Comparison of ENCODE assay signal across 8 mouse cellular contexts in the genomic region with DNA sequence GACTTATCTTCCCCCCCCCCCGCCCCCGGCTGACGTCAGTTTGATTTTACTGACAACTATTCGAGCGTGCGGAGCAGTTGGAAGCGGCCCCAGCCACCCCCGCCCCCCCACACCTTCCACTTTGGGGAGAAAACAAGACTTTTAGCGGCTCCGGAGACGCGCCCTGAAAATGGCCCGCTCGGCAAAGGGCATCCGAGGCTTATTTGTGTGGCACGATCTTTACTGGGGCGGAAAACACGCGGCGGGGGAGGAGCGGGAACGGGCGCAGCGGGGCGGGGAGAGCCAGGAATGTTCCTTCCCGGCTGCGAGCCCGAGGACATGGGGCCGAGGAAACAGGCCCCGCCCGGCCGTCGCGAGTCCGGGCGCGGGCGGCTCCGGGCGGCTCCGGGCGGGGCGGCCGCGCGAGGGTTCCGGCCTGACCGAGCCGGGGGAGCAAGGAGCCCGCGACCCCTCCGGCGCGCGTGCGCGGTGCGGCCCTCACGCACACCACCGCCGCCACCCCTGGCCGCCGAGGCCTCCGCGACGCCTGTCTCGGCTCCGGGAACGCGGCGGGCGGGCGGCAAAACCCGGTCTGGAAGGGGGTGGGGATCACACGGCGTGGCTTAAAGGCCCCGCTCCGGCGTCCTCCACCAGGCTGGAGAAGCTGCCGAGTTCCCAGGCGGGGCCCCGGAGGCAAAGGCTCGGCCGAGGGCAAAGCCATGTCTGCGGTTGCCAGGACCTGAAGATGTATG.
DNase-seq lines count a peak whose midpoint lies in the region; ATAC-seq and TF ChIP-seq lines count a peak whose summit lies in the region.

No protein-coding gene starts in this region.

- no peaks in the 10 kb centered on the region for H3K9me3 ChIP-seq in ES-Bruce4 (replicated peaks; ENCODE audit: control insufficient read depth, insufficient read depth, low read length, poor library complexity, severe bottlenecking)
- no peaks in the 10 kb centered on the region for H3K9me3 ChIP-seq in forebrain, embryonic 14.5 days (replicated peaks; ENCODE audit: control insufficient read depth, low read length)

- H3K27ac ChIP-seq in ES-Bruce4 (ENCODE audit: insufficient read depth, low read length), result peak overlapping the region; percentile 77; the same call in 1 of the 2 replicates
- H3K27ac ChIP-seq in forebrain, embryonic 14.5 days (ENCODE audit: low read depth, low read length), result peak overlapping the region; percentile 99

- H3K4me1 ChIP-seq in ES-Bruce4 (ENCODE audit: control insufficient read depth, insufficient read depth, low read length), result no peaks in the 10 kb centered on the region
- peaks cover 9% of the 10 kb centered on the region; the same call in 1 of the 2 replicates for H3K4me1 ChIP-seq in forebrain, embryonic 14.5 days (ENCODE audit: control insufficient read depth, insufficient read depth, low read length)
- peaks cover 4% of the 10 kb centered on the region; the same call in 1 of the 2 replicates for H3K4me1 ChIP-seq in lung, adult 2 months (ENCODE audit: control insufficient read depth, insufficient read depth, low read length)

- peak overlapping the region; percentile 72 for H3K4me2 ChIP-seq in forebrain, embryonic 14.5 days (ENCODE audit: low read length)

- DNase-seq in forebrain, embryonic 14.5 days (ENCODE audit: low spot score), result peak; percentile 94
- DNase-seq in heart, postnatal 25 days (ENCODE audit: low spot score), result peak; percentile 92
- DNase-seq in layer of hippocampus, adult 18-20 months (ENCODE audit: low spot score in 2 of 2), result peak; percentile 86 to 92
- DNase-seq in lung, adult 2 months, result peak; percentile 90
- DNase-seq in thymus, adult 18-20 months, result peak; percentile 78 to 82

- H3K36me3 ChIP-seq in ES-Bruce4 (ENCODE audit: control insufficient read depth, insufficient read depth, low read length, poor library complexity, severe bottlenecking), result no peaks in the 10 kb centered on the region
- no peaks in the 10 kb centered on the region for H3K36me3 ChIP-seq in forebrain, embryonic 14.5 days (ENCODE audit: control insufficient read depth, insufficient read depth, low read length)

- peak; percentile 92 for ATAC-seq in cerebellum, adult (ENCODE audit: insufficient number of reproducible peaks, low FRiP score, low TSS enrichment)
- peak; percentile 92 for ATAC-seq in forebrain, embryonic 14.5 days
- peak; percentile 72 for ATAC-seq in neutrophil, adult 5-6 weeks (ENCODE audit: extremely low read depth, insufficient number of reproducible peaks, low FRiP score, poor library complexity, severe bottlenecking)

- peak overlapping the region; percentile 95 for H3K9ac ChIP-seq in ES-Bruce4 (ENCODE audit: low read depth, poor library complexity, severe bottlenecking)
- peak overlapping the region; percentile 83 for H3K9ac ChIP-seq in forebrain, embryonic 14.5 days (ENCODE audit: low read length)

- H3K4me3 ChIP-seq in ES-Bruce4 (ENCODE audit: low read depth, low read length), result peak overlapping the region; percentile 93
- H3K4me3 ChIP-seq in forebrain, embryonic 14.5 days (ENCODE audit: low read depth, low read length), result peak overlapping the region; percentile 49
- H3K4me3 ChIP-seq in lung, adult 2 months (replicated peaks; ENCODE audit: extremely low read depth, low read depth, low read length), result peak overlapping the region; percentile 79

- no peak for TF ChIP-seq EP300 in ES-Bruce4 (IDR thresholded peaks at IDR 0.05; ENCODE audit: insufficient read depth, low read depth, low read length)

- TF ChIP-seq CTCF in ES-Bruce4 (IDR thresholded peaks at IDR 0.05; ENCODE audit: low read depth, low read length), result no peak
- TF ChIP-seq CTCF in lung, adult 2 months (IDR thresholded peaks at IDR 0.05; ENCODE audit: insufficient read depth, low read length), result no peak

- no peak for TF ChIP-seq POLR2A in ES-Bruce4 (IDR thresholded peaks at IDR 0.05; ENCODE audit: insufficient read depth, low read length)
- peak; percentile 75; the same call in 1 of the 2 replicates for TF ChIP-seq POLR2A in lung, adult 2 months (IDR thresholded peaks at IDR 0.05; ENCODE audit: borderline replicate concordance, extremely low read depth, low read depth, low read length)

- intact Hi-C loops in heart, postnatal 25 days (cut with DNase I), result loop anchor here (1.0 to 5.0 kb wide), 4 partner anchors 85 to 294 kb away; no protein-coding TSS in a partner anchor

- H3K27me3 ChIP-seq in ES-Bruce4 (ENCODE audit: control insufficient read depth, insufficient read depth, low read length, poor library complexity, severe bottlenecking), result no peaks in the 10 kb centered on the region
- no peaks in the 10 kb centered on the region for H3K27me3 ChIP-seq in forebrain, embryonic 14.5 days (replicated peaks; ENCODE audit: control insufficient read depth, insufficient read depth, low read length)

- WGBS in forebrain, embryonic 14.5 days, result under 1% methylated on average over 78 of the region's 85 CpGs
- 1% methylated on average over 78 of the region's 85 CpGs for WGBS in lung, adult 2 months

Comparison
In these comparisons a context has a peak if more than half of its experiments do, and no peak if none do; other contexts are left out.
1. Peak in every context shown above with its lines: DNase-seq, ATAC-seq, H3K4me3 ChIP-seq and H3K27ac ChIP-seq.